Mouse (Mus musculus): ENCODE measurements around the gene Fbxl15. TPM values are rescaled to one million over a fixed set of nuclear protein-coding genes. Genes with fewer than 3 reads are reported as not detected.

Gene Fbxl15
- polyA plus RNA-seq, 1 experiment, result 12.7 TPM

DNA sequence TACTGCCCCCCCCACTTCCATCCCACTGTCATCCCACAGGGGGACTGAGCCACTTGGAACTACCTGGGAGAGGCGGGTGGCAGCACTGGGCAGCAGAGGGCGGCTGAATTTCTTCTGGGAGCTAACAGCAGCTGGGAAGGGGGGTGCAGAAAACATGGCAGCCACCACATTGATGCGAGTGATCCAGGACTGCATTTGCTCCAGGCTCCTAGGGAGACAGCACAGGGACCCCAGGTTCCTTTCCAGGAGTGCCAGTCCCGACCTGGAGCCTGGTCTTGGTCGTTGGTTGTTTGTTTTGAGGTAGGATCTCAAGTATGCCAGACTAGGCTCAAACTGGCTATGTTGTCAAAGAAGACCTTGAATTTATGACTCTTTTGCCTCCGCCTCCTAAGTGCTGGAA is 14.4 kb upstream of the Fbxl15 start:
- Histone ChIP-seq H3K27me3 (ENCODE audit: control insufficient read depth) (peaks cover 35% of the 10 kb centered on the region), H3K4me3 (replicated peaks) (peak overlapping the region; percentile 64), H3K4me1 (ENCODE audit: control insufficient read depth) (peaks cover 97% of the 10 kb centered on the region)

DNA sequence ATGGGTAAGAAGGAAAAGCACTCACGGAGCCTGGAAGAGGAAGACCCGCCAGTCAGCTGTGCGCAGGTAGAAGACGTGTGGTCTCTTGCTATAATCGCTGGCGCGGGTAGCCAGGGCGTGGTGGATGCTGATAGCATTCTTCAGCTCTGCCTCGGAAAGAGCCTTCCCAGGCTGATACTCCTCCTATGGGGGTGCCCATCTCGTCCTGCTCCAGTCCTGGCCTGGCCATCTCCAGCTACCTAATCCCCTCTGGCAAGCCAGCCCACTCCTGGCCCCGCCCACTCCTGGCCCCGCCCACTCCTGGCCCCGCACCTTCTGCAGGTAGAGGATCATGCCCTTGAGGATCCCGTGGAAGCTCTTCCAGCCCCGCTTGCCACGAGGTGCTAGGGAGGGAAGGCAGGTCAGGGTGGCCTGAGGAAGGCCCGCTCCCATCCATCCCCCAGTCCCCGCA is 13.8 kb upstream of the Fbxl15 start:
- Histone ChIP-seq H3K4me3 (replicated peaks) (peak overlapping the region; percentile 64), H3K4me1 (ENCODE audit: control insufficient read depth) (peaks cover 97% of the 10 kb centered on the region), H3K27me3 (ENCODE audit: control insufficient read depth) (peaks cover 41% of the 10 kb centered on the region), H3K36me3 (ENCODE audit: control insufficient read depth) (peaks cover 47% of the 10 kb centered on the region), H3K9me3 (ENCODE audit: control insufficient read depth, low read length) (peaks cover 15% of the 10 kb centered on the region)
- no peak for TF ChIP-seq TAL1 (IDR thresholded peaks at IDR 0.05; ENCODE audit: low read length)
- TF ChIP-seq GATA1 (IDR thresholded peaks at IDR 0.05; ENCODE audit: low read length), result no peak

More for the DNA sequence above, 14.4 kb upstream of the Fbxl15 start:
- H3K9me3 ChIP-seq (ENCODE audit: control insufficient read depth, low read length), result peaks cover 9% of the 10 kb centered on the region
- TF ChIP-seq TAL1 (IDR thresholded peaks at IDR 0.05; ENCODE audit: low read length) (no peak), GATA1 (IDR thresholded peaks at IDR 0.05; ENCODE audit: low read length) (no peak)
- peaks cover 52% of the 10 kb centered on the region for H3K36me3 ChIP-seq (ENCODE audit: control insufficient read depth)

GRCm38 (mm10) chr19:46314872-46315742 is 12.9 kb upstream of the Fbxl15 start:
- Histone ChIP-seq H3K36me3 (ENCODE audit: control insufficient read depth) (peaks cover 37% of the 10 kb centered on the region), H3K9me3 (ENCODE audit: control insufficient read depth, low read length) (peaks cover 17% of the 10 kb centered on the region), H3K4me3 (replicated peaks) (peak overlapping the region; percentile 64), H3K4me1 (ENCODE audit: control insufficient read depth) (peaks cover 93% of the 10 kb centered on the region), H3K27me3 (ENCODE audit: control insufficient read depth) (peaks cover 50% of the 10 kb centered on the region)
- TF ChIP-seq TAL1 (IDR thresholded peaks at IDR 0.05; ENCODE audit: low read length) (peak; percentile 70), GATA1 (IDR thresholded peaks at IDR 0.05; ENCODE audit: low read length) (peak; percentile 75)

GRCm38 (mm10) chr19:46315752-46316610 is 12.0 kb upstream of the Fbxl15 start:
- peaks cover 29% of the 10 kb centered on the region for H3K36me3 ChIP-seq (ENCODE audit: control insufficient read depth)
- H3K4me3 ChIP-seq (replicated peaks), result peak overlapping the region; percentile 64
- H3K27me3 ChIP-seq (ENCODE audit: control insufficient read depth), result peaks cover 59% of the 10 kb centered on the region
- TF ChIP-seq TAL1 (IDR thresholded peaks at IDR 0.05; ENCODE audit: low read length) (no peak), GATA1 (IDR thresholded peaks at IDR 0.05; ENCODE audit: low read length) (no peak)
- H3K9me3 ChIP-seq (ENCODE audit: control insufficient read depth, low read length), result peaks cover 19% of the 10 kb centered on the region
- peaks cover 87% of the 10 kb centered on the region for H3K4me1 ChIP-seq (ENCODE audit: control insufficient read depth)

- Histone ChIP-seq H3K9me3 (ENCODE audit: control insufficient read depth, low read length) (peaks cover 19% of the 10 kb centered on the region), H3K4me3 (replicated peaks) (peak overlapping the region; percentile 64), H3K4me1 (ENCODE audit: control insufficient read depth) (peaks cover 77% of the 10 kb centered on the region), H3K36me3 (ENCODE audit: control insufficient read depth) (peaks cover 18% of the 10 kb centered on the region), H3K27me3 (ENCODE audit: control insufficient read depth) (peaks cover 69% of the 10 kb centered on the region)
- TF ChIP-seq TAL1 (IDR thresholded peaks at IDR 0.05; ENCODE audit: low read length), result no peak
- TF ChIP-seq GATA1 (IDR thresholded peaks at IDR 0.05; ENCODE audit: low read length), result no peak
Observed at GRCm38 (mm10) chr19:46316846-46317545, 11.0 kb upstream of the Fbxl15 start.

DNA sequence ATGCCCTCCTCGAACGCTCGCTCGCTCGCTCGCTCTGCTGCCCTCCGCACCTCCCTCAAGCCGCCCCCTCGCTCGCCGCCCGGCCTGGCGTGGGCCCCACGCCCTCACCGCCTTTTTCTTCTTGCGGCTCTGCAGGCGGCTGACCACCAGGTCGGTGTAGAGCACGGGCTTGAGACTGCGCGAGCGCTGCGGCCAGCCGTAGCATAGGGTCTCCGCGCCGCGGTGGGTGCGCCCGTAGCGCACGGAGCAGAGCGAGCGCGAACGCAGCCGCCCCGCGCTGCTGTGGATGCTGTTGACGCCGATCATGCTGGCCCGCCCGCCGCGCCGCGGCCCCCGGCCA is 10.5 kb upstream of the Fbxl15 start:
- Histone ChIP-seq H3K4me3 (replicated peaks) (peak overlapping the region; percentile 44), H3K4me1 (ENCODE audit: control insufficient read depth) (peaks cover 73% of the 10 kb centered on the region), H3K9me3 (ENCODE audit: control insufficient read depth, low read length) (peaks cover 19% of the 10 kb centered on the region), H3K27me3 (ENCODE audit: control insufficient read depth) (peaks cover 74% of the 10 kb centered on the region), H3K36me3 (ENCODE audit: control insufficient read depth) (peaks cover 13% of the 10 kb centered on the region)
- TF ChIP-seq GATA1 (IDR thresholded peaks at IDR 0.05; ENCODE audit: low read length), result no peak
- TF ChIP-seq TAL1 (IDR thresholded peaks at IDR 0.05; ENCODE audit: low read length), result no peak

DNA sequence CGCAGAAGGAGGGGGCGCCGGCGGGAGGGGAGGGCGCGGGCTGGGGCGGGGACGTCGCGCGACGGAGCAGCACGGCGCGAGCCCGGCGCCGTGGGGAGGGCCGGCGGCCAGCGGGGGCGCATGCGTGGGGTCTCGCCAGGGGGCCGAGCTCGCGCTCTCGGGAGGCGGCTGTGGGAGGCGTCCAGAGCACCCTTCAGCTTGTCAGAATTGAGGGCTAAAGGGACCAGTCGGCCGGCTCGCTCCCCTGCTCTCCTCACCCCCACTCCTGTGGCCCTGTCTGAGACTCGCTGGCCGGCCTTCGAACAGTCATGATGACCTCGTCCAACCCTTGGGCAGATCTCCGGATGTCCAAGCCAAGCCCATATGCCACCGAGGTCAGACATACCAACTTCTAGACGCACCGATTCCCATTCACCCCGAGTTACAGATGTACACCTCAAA is 9.9 kb upstream of the Fbxl15 start:
- no peak for TF ChIP-seq GATA1 (IDR thresholded peaks at IDR 0.05; ENCODE audit: low read length)
- TF ChIP-seq TAL1 (IDR thresholded peaks at IDR 0.05; ENCODE audit: low read length), result no peak
- Histone ChIP-seq H3K36me3 (ENCODE audit: control insufficient read depth) (peaks cover 8% of the 10 kb centered on the region), H3K4me1 (ENCODE audit: control insufficient read depth) (peaks cover 68% of the 10 kb centered on the region), H3K27me3 (ENCODE audit: control insufficient read depth) (peaks cover 80% of the 10 kb centered on the region), H3K4me3 (replicated peaks) (peak overlapping the region; percentile 15), H3K9me3 (ENCODE audit: control insufficient read depth, low read length) (peaks cover 19% of the 10 kb centered on the region)

DNA sequence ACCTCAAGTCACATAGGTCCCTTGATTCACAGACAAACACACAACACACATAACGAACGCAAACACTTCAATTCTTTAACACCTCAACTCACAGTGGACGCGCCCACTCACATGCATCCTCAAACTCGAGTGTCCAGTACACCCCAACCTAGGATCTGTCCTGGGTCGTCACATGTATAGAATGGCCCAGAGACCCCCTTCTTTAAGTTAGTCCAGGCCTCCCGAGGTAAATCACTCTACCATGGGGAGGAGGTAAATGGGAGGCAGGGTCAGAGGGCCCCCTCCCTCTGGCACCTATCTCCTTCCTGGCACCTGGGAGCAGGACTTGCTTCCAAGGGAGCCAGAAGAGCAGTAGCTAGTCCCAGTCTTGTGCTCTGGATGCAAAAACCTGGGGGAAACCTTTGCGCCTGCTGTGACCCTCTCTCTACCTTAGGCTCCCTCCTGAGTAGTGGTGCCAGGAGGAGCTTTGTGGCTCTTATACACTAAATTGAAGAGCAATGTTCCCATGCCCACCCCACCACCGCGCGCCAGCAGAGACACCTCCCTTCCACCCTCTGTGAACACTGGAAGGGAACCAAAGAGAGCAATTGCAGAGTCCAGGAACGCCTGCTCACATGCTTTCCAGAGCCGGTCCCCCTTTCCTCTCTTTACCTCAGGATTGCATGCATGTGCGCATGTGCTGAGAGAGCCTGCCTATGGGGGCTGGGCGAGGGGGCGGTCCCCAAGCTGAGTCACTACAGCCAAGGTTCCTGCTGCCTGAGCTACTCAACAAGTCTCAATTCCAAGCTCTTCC is 9.2 kb upstream of the Fbxl15 start:
- Histone ChIP-seq H3K4me1 (ENCODE audit: control insufficient read depth) (peaks cover 60% of the 10 kb centered on the region), H3K9me3 (ENCODE audit: control insufficient read depth, low read length) (peaks cover 19% of the 10 kb centered on the region), H3K27me3 (ENCODE audit: control insufficient read depth) (peaks cover 87% of the 10 kb centered on the region), H3K4me3 (replicated peaks) (no peak overlapping the region), H3K36me3 (ENCODE audit: control insufficient read depth) (peaks cover under 1% of the 10 kb centered on the region; the same call in 1 of the 2 replicates)
- TF ChIP-seq TAL1 (IDR thresholded peaks at IDR 0.05; ENCODE audit: low read length) (no peak), GATA1 (IDR thresholded peaks at IDR 0.05; ENCODE audit: low read length) (no peak)

Data from erythroblast, embryonic 14.5 days (primary cell).